Mouse (Mus musculus) erythroid progenitor cell, adult 5-6 weeks (primary cell): ENCODE data around the gene Ctsd. TPM values are rescaled to one million over a fixed set of nuclear protein-coding genes. Genes with fewer than 3 reads are reported as not detected.
"Not testable (repeated sequence)": the region's sequence is repeated elsewhere in the genome, so short reads cannot be mapped to it uniquely, and the experiment has no call there.

Experiments
- ATAC-seq: replicated peaks from 2 replicates; pipeline ENCODE4 v1.8.0; 2016; ENCODE audit warnings: moderate number of reproducible peaks, mild to moderate bottlenecking, moderate TSS enrichment, inconsistent platforms; ENCODE audit not compliant: poor library complexity, low FRiP score, severe bottlenecking
- total RNA-seq, 2 experiments: library from RNA; stranded (forward) in 1 of 2; stranded (reverse) in 1 of 2; fragments of 150-400 nt in 1 of 2; fragments of 186-747, 209-891 nt in 1 of 2; gene quantifications; 2 replicates each; pipeline versions ENCODE4 v1.2.3 to v1.2.4; 2015 to 2017; ENCODE audit warnings: low replicate concordance in 2 of 2

Gene Ctsd
- total RNA-seq (2015; ENCODE audit: low replicate concordance) = 207 and 227 TPM in 2 replicates
- 161 and 184 TPM in 2 replicates for total RNA-seq (2017; ENCODE audit: low replicate concordance)

- peak; percentile 79 for ATAC-seq
Measured at GRCm38 (mm10) chr7:142387419-142388148, at the start of gene Ctsd. TSS of gene Ctsd (minus strand) at chr7:142388038.

GRCm38 (mm10) chr7:142437324-142437723, 49.5 kb upstream of the Ctsd start:
- ATAC-seq = no peak

GRCm38 (mm10) chr7:142435524-142435923, 47.7 kb upstream of the Ctsd start:
- ATAC-seq = peak; percentile 71; the same call in 1 of the 2 replicates

GRCm38 (mm10) chr7:142434137-142434865, 46.5 kb upstream of the Ctsd start, which contains the start of gene Syt8:
TSS of gene Syt8 (plus strand) at chr7:142434850.
- ATAC-seq = no peak

GRCm38 (mm10) chr7:142433623-142434022, 45.8 kb upstream of the Ctsd start:
- no peak for ATAC-seq

- ATAC-seq = no peak
Measured at GRCm38 (mm10) chr7:142431106-142431505, 43.3 kb upstream of the Ctsd start.

- no peak for ATAC-seq
Measured at GRCm38 (mm10) chr7:142430160-142430678, 42.4 kb upstream of the Ctsd start.

GRCm38 (mm10) chr7:142428213-142428612, 40.4 kb upstream of the Ctsd start:
- no peak for ATAC-seq

GRCm38 (mm10) chr7:142425641-142426213, 37.9 kb upstream of the Ctsd start:
- no peak for ATAC-seq

- peak; percentile 50; the same call in 1 of the 2 replicates for ATAC-seq
Measured at GRCm38 (mm10) chr7:142421826-142422225, 34.0 kb upstream of the Ctsd start.

- ATAC-seq = peak; percentile 84
Measured at GRCm38 (mm10) chr7:142419887-142420286, 32.0 kb upstream of the Ctsd start.

- no peak for ATAC-seq
Measured at GRCm38 (mm10) chr7:142418679-142419078, 30.8 kb upstream of the Ctsd start.

- ATAC-seq = no peak
Measured at GRCm38 (mm10) chr7:142418027-142418426, 30.2 kb upstream of the Ctsd start.

GRCm38 (mm10) chr7:142416225-142416624, 28.4 kb upstream of the Ctsd start:
- ATAC-seq = no peak

GRCm38 (mm10) chr7:142415314-142415713, 27.5 kb upstream of the Ctsd start:
- ATAC-seq = no peak

GRCm38 (mm10) chr7:142413285-142413684, 25.4 kb upstream of the Ctsd start:
- 0 out of 2 replicates have a peak, but pooled peaks have one; percentile 36 for ATAC-seq

- ATAC-seq = no peak
Measured at GRCm38 (mm10) chr7:142409603-142410002, 21.8 kb upstream of the Ctsd start.

GRCm38 (mm10) chr7:142408686-142409085, 20.8 kb upstream of the Ctsd start:
- ATAC-seq = no peak

GRCm38 (mm10) chr7:142407935-142408334, 20.1 kb upstream of the Ctsd start:
- ATAC-seq = no peak

GRCm38 (mm10) chr7:142405134-142405533, 17.3 kb upstream of the Ctsd start:
- not testable (repeated sequence) for ATAC-seq
